Mouse (Mus musculus) layer of hippocampus, postnatal 25 days (tissue): ENCODE measurements at regions not wholly inside any gene's neighbourhood (a gene's known extent, or its start where the extent isn't known, plus 50 kb on each side); places are given as distances from the start of the nearest gene placed in this dataset.
A peak's percentile ranks its signal among the peaks of the same experiment; 100 is the strongest.

Experiments used
- DNase-seq, 2 experiments: peaks; one replicate each; pipeline ENCODE4 v3.0.0; 2022; ENCODE audit warnings: mixed read lengths in 2 of 2, low spot score in 1 of 2; ENCODE audit errors: extremely low spot score in 1 of 2

DNA sequence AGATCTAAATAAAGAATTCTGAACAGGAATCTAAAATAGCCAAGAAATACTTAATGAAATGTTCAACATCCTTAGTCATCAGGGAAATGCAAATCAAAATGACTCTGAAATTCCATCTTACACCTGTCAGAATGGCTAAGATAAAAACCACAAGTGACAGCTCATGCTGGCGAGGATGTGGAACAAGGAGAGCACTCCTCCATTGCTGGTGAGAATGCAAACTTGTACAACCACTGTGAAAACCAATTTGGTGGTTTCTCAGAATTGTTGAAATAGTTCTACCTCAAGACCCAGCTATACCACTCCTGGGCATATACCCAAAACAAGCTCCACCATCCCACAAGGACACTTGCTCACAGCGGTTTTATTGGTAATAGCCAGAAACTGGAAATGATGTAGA, 211.1 kb upstream of the Spag17 start:
- no peak for DNase-seq

- no peak for DNase-seq
Measured at GRCm38 (mm10) chr3:99709506-99709905, 175.7 kb upstream of the Spag17 start.

DNA sequence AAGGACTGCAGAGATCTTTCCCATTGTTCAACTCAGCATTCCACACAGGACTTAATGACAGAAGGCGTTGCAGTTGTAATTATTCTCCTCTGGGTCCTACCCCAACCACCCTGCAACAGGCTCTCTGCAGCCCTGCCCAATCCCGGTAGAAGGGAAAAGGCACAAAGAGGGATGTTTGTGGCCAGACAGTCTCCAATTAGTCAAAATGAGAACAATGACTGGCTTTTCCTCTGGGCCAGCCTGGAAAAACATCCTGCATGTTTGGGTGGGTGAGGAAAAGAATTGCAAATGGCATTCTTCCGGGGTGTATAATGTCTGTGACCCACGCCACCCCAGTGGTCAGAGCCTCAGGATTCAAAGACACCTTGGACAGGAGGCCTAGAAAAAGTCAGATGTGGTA, 168.8 kb upstream of the Spag17 start:
- DNase-seq: no peak

GRCm38 (mm10) chr3:99738093-99738803, 147.0 kb upstream of the Spag17 start:
- DNase-seq: no peak

GRCm38 (mm10) chr3:99739654-99740053, 145.6 kb upstream of the Spag17 start:
- DNase-seq: no peak

DNA sequence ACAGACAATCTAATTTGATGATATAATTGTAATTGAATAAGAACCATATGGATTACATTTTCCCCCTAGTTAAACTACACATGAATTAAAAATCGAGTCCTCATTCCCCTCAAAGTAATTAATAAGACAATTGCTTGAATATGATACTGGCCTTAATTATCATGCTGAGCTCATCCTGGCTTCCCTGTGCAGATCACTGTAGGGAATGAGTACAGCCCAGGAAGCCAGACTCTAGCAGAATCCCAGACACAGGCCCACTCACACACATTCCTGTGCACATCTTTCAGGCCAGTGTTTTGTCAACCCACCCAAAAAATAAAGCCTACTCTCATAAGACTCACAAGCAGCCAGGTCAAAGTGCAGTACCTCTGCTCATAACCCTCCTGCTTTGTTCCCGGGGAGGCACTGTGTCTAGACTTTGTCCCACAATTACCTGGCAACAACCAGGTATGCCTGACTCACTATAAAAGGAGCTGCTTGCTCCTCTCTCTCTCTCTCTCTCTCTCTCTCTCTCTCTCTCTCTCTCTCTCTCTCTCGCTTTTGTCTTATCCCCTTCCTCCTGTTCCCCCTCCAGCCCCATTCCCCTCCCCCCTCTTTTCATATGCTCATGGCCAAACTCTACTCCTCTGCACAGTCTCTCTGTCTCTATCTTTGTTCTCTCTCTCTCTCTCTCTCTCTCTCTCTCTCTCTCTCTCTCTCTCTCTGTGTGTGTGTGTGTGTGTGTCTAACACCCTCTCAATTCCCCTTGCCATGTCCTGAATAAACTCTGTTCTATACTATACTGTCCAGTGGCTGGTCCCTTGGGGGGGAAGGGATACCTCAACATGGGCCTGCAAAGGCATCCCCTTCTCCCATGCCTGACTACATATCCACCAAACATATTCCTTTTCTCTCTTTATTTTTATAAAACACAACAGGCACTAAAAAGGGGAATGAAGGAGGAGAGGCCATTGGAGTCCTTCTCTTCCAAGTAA, 143.7 kb upstream of the Spag17 start:
- DNase-seq: no peak

GRCm38 (mm10) chr3:99749725-99750124, 135.5 kb upstream of the Spag17 start:
- no peak for DNase-seq

GRCm38 (mm10) chr3:99778526-99778925, 106.7 kb upstream of the Spag17 start:
- peak in 1 of 2 experiments; percentile 7 for DNase-seq

- DNase-seq: no peak
Measured at GRCm38 (mm10) chr3:99785955-99786529, 99.2 kb upstream of the Spag17 start.

DNA sequence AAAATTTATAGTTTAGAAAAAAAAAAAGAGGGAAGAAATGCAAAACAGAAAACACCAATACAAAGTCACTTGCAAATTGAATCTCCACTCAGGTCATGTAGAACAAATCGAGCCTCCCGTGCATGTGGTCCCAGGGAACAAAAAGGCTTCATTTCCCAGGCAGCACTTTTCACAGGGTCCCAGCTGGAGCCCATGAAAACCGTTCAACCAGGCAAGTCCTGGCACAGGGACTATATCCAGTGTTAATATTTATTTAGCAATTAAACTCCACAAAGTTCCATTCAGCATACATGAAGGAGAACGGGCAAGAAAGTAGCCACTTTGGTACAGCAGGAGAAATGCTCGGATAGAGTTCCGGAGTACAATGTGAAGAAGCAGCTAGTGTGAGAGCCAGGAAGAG, 93.9 kb upstream of the Spag17 start:
- DNase-seq: no peak

DNA sequence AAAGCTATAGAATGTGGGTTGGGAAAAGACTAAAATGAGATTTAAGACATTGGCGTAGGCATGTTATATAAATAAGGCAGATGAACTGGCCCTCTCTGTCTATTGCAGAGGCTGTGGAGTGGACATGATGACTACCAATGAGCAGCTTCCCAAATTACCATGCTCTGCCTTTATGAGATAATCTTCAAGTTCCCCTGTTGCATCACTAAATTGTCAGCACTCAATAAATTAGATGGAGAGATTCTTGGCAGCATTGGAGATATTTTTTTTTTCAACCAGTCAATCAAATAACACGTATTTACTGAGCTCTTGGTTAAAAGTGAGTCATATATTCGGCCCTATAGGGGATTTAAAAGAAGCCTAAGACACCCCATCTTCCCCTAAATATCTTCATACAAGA, 91.6 kb upstream of the Spag17 start:
- no peak for DNase-seq

DNA sequence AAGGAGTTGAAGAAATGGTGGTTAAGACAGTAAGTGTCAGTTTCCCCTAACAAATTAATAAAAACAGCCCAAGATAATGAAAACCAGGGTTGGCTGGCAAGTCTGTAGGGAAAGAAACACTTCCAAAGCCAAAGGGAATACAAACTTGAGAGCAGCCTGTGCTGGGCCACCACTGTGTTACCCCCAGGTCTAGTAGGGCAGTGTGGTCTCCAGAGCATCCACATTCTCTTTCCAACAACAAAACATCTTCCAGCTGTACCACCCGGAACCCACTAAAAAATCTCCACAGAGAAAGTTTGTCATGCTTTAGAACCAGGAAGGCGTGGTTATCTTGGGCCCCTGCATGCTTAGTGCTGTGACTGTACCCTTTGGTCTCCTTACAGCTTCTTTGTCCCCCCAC, 89.4 kb upstream of the Spag17 start:
- DNase-seq: no peak

DNA sequence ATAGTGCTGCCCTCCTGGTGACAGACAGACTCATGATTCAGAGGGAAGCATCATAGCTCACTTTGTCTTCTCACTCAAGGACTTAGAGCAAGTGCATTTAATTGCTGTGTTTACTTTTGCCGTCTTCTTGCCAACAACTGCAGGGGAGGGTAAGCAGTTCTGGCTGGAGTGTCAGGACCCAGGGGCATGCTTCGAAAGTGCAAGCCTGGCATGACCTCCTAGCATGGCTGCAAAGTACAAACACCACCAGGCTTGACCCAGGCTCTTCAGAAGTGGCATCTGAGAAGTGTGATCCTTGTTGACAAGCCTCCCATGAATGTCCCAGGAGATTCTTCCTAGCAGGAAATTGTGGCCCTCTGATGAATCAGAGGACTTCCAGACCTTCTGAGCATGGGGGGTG, 87.4 kb upstream of the Spag17 start:
- no peak for DNase-seq

- DNase-seq: no peak
Measured at GRCm38 (mm10) chr3:99810532-99810931, 74.7 kb upstream of the Spag17 start.

DNA sequence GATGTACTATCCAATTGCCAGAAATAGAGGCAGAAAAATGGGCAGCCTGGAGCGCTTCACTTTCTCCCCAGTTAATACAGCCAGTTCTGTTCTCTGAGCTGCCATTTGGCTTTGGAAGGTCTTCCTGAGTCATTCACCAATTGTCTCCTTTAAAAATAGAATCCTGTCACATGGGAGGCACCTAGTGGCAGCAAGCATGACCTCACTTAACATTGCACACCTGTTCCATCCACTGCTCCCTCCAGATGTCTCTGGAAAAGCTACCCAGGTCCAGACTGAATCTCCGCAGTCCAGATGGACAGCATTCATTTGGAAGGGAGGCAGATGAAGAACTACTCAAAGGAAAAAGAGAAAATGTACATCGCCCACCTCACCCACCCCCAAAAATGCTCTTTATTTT, 73.9 kb upstream of the Spag17 start:
- DNase-seq: no peak

DNA sequence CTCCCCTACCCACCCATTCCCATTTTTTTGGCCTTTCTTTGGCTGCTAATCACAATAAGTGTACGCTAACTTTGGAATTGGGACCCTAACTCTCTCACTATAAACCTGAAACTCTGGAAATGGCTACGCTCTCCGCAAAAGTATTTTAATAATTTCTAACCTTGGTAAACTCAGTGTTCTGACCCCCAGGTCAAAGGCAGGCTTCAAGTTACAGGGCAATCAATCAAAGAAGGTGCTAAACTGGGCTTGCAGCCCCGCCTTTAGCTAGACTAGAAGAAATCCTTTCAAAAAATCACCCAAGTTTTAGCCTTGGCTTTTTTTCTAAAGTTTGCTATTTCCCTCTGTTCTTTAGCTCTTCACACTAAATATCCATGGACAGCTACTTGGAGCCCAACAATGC, 72.4 kb upstream of the Spag17 start:
- no peak for DNase-seq

DNA sequence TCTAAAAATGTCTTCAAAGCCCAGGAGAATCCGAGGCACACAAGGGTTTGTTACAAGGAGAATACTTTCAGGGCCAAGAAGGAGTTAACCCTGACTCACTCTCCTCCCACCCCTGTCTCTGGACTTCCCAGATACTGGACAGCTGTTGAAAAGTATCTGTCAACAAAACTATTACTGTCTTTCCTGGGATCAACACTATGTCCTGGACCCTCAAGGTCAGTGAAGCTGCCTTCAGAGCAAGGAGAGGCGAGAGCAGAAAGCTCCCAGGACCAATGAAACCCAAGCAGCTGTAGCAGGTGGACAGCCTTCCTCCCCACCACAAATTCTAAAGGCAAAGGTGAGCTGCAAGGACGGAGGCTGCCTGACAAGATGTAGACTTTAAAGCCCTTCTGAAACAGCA, 70.1 kb upstream of the Spag17 start:
- DNase-seq: no peak

DNA sequence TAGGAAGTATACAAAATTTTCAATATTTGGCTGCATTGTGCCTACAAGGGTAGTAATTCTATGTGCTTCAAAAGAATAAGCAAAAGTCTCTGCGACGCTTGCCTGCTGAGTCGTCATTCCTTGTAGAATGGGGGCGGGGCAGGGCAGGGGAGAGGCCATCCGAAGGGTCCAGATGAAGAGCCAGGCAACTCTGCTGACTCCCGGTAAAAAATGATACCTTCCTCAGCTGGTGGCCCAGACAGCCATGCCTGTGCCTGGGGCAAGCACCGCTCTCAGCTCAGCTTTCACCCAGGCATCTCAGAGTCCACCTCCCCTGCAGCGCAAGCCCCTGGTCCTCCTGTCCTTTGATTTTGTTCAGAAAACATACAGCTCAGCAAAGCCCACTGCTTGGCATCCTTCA, 67.2 kb upstream of the Spag17 start:
- no peak for DNase-seq

DNA sequence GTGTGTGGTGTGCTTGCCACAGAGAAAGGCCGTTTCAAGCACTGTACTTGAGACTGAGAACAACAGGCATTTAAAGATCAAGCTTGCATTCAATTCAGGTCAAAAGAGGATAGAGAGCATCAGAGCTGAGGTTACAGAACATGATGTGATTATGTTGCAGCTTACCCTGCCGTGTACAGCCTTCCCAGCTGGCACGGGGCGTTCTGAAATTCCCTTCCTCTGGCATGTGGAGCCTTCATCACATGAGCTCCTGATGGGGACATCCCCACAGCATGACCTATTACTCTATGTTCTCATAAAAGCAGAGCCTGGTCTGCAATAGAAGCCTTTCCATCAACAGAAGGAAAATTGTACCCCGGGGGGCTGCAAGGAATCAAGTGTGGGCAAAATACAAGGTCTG, 62.5 kb upstream of the Spag17 start:
- DNase-seq: no peak

DNA sequence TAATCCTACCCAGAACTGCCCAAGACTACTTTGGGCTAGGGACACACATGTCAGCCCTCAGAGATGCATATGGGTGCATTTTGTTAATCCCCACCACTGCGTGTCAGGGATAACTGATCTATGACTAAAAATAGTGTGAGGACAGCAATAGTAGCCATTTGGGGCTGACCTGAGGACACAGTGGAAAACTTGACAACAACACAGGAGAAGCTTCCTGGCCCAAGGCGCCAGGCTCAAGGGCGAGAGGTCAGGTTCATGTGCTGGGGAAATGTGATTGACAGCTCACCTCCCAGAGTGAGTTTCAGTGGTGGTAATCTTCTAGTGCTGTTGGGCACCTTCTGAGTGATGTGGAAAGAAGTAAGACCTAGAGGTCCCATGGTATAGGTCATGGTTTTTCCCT, 62.0 kb upstream of the Spag17 start:
- no peak for DNase-seq
